Mouse (Mus musculus): Measurements from ENCODE around the gene Pfkfb2. TPM values are rescaled to one million over a fixed set of nuclear protein-coding genes. Genes with fewer than 3 reads are reported as not detected.

The Pfkfb2 gene
- polyA plus RNA-seq, 1 experiment, result 9.6 TPM

GRCm38 (mm10) chr1:130732706-130733658 is 3.9 kb upstream of the Pfkfb2 start:
- peak overlapping the region; percentile 57 for H3K4me3 ChIP-seq (ENCODE audit: low read depth, low read length)
- 26% methylated on average over 13 of the region's 13 CpGs for WGBS
- TF ChIP-seq POLR2A (IDR thresholded peaks at IDR 0.05; ENCODE audit: low read depth, low read length) (no peak), CTCF (IDR thresholded peaks at IDR 0.05; ENCODE audit: extremely low read depth, insufficient read length, insufficient replicate concordance, low read depth, low read length) (no peak)
- H3K27ac ChIP-seq (ENCODE audit: insufficient read depth, low read depth, low read length), result peak overlapping the region; percentile 88
- peaks cover 9% of the 10 kb centered on the region for H3K36me3 ChIP-seq (ENCODE audit: control insufficient read depth, insufficient read depth, low read length)
- H3K4me1 ChIP-seq (ENCODE audit: control insufficient read depth, insufficient read depth, insufficient read length, low read length), result peaks cover 19% of the 10 kb centered on the region; the same call in 1 of the 2 replicates
- no peaks in the 10 kb centered on the region for H3K27me3 ChIP-seq (ENCODE audit: control insufficient read depth, insufficient read depth, low read length)

- Histone ChIP-seq H3K27me3 (ENCODE audit: control insufficient read depth, insufficient read depth, low read length) (no peaks in the 10 kb centered on the region), H3K27ac (ENCODE audit: insufficient read depth, low read depth, low read length) (peak within 1 kb of the TSS; percentile 88), H3K4me3 (ENCODE audit: low read depth, low read length) (peak within 1 kb of the TSS; percentile 47), H3K4me1 (ENCODE audit: control insufficient read depth, insufficient read depth, insufficient read length, low read length) (peaks cover 13% of the 10 kb centered on the region; the same call in 1 of the 2 replicates), H3K36me3 (ENCODE audit: control insufficient read depth, insufficient read depth, low read length) (peaks cover 7% of the 10 kb centered on the region)
- peak; percentile 16; the same call in 1 of the 2 replicates for TF ChIP-seq CTCF (IDR thresholded peaks at IDR 0.05; ENCODE audit: extremely low read depth, insufficient read length, insufficient replicate concordance, low read depth, low read length)
- peak; percentile 90 for TF ChIP-seq POLR2A (IDR thresholded peaks at IDR 0.05; ENCODE audit: low read depth, low read length)
- WGBS, result 14% methylated on average over 10 of the region's 10 CpGs
Observed at GRCm38 (mm10) chr1:130731741-130732337, 2.8 kb upstream of the Pfkfb2 start, which contains the start of gene AA986860. AA986860 (plus strand) TSS chr1:130731976.

GRCm38 (mm10) chr1:130728708-130729107 is 345 bp downstream of the Pfkfb2 start:
- no peaks in the 10 kb centered on the region for H3K27me3 ChIP-seq (ENCODE audit: control insufficient read depth, insufficient read depth, low read length)
- 97% methylated on average over 3 of the region's 3 CpGs for WGBS
- no peaks in the 10 kb centered on the region; the same call in 1 of the 2 replicates for H3K4me1 ChIP-seq (ENCODE audit: control insufficient read depth, insufficient read depth, insufficient read length, low read length)
- TF ChIP-seq CTCF (IDR thresholded peaks at IDR 0.05; ENCODE audit: extremely low read depth, insufficient read length, insufficient replicate concordance, low read depth, low read length) (no peak), POLR2A (IDR thresholded peaks at IDR 0.05; ENCODE audit: low read depth, low read length) (no peak)
- no peaks in the 10 kb centered on the region for H3K36me3 ChIP-seq (ENCODE audit: control insufficient read depth, insufficient read depth, low read length)
- H3K27ac ChIP-seq (ENCODE audit: insufficient read depth, low read depth, low read length), result no peak overlapping the region
- no peak overlapping the region for H3K4me3 ChIP-seq (ENCODE audit: low read depth, low read length)

GRCm38 (mm10) chr1:130728070-130728469 is 983 bp downstream of the Pfkfb2 start:
- H3K4me3 ChIP-seq (ENCODE audit: low read depth, low read length), result no peak overlapping the region
- 64% methylated on average over 1 of the region's 1 CpGs for WGBS
- H3K27ac ChIP-seq (ENCODE audit: insufficient read depth, low read depth, low read length), result no peak overlapping the region
- peaks cover 2% of the 10 kb centered on the region; the same call in 1 of the 2 replicates for H3K36me3 ChIP-seq (ENCODE audit: control insufficient read depth, insufficient read depth, low read length)
- no peaks in the 10 kb centered on the region for H3K27me3 ChIP-seq (ENCODE audit: control insufficient read depth, insufficient read depth, low read length)
- H3K4me1 ChIP-seq (ENCODE audit: control insufficient read depth, insufficient read depth, insufficient read length, low read length), result no peaks in the 10 kb centered on the region; the same call in 1 of the 2 replicates
- TF ChIP-seq CTCF (IDR thresholded peaks at IDR 0.05; ENCODE audit: extremely low read depth, insufficient read length, insufficient replicate concordance, low read depth, low read length) (no peak), POLR2A (IDR thresholded peaks at IDR 0.05; ENCODE audit: low read depth, low read length) (no peak)

GRCm38 (mm10) chr1:130726396-130726795 is 2.7 kb downstream of the Pfkfb2 start:
- Histone ChIP-seq H3K36me3 (ENCODE audit: control insufficient read depth, insufficient read depth, low read length) (peaks cover 2% of the 10 kb centered on the region; the same call in 1 of the 2 replicates), H3K4me3 (ENCODE audit: low read depth, low read length) (no peak overlapping the region), H3K27me3 (ENCODE audit: control insufficient read depth, insufficient read depth, low read length) (no peaks in the 10 kb centered on the region), H3K27ac (ENCODE audit: insufficient read depth, low read depth, low read length) (no peak overlapping the region), H3K4me1 (ENCODE audit: control insufficient read depth, insufficient read depth, insufficient read length, low read length) (no peaks in the 10 kb centered on the region; the same call in 1 of the 2 replicates)
- TF ChIP-seq CTCF (IDR thresholded peaks at IDR 0.05; ENCODE audit: extremely low read depth, insufficient read length, insufficient replicate concordance, low read depth, low read length), result no peak
- WGBS, result 94% methylated on average over 2 of the region's 2 CpGs

GRCm38 (mm10) chr1:130724206-130724605 is 4.8 kb downstream of the Pfkfb2 start:
- H3K27ac ChIP-seq (ENCODE audit: insufficient read depth, low read depth, low read length), result no peak overlapping the region
- H3K4me3 ChIP-seq (ENCODE audit: low read depth, low read length), result no peak overlapping the region
- 76% methylated on average over 5 of the region's 5 CpGs for WGBS
- TF ChIP-seq POLR2A (IDR thresholded peaks at IDR 0.05; ENCODE audit: low read depth, low read length) (no peak), CTCF (IDR thresholded peaks at IDR 0.05; ENCODE audit: extremely low read depth, insufficient read length, insufficient replicate concordance, low read depth, low read length) (no peak)
- no peaks in the 10 kb centered on the region for H3K27me3 ChIP-seq (ENCODE audit: control insufficient read depth, insufficient read depth, low read length)
- peaks cover 2% of the 10 kb centered on the region for H3K36me3 ChIP-seq (ENCODE audit: control insufficient read depth, insufficient read depth, low read length)
- H3K4me1 ChIP-seq (ENCODE audit: control insufficient read depth, insufficient read depth, insufficient read length, low read length), result 0 out of 2 replicates have a peak, but pooled peaks cover under 1% of the 10 kb centered on the region

Data from small intestine, adult 2 months (tissue).